Mouse (Mus musculus) embryo, embryonic 10 days (tissue): Measurements from ENCODE around the gene Wfdc2.
"Not testable (repeated sequence)": the region's sequence is repeated elsewhere in the genome, so short reads cannot be mapped to it uniquely, and the experiment has no call there.

ENCODE experiments used
- DNase-seq: peaks from one replicate; pipeline ENCODE4 v3.0.0-alpha.2; 2015; ENCODE audit warnings: low spot score

The Wfdc2 gene

DNA sequence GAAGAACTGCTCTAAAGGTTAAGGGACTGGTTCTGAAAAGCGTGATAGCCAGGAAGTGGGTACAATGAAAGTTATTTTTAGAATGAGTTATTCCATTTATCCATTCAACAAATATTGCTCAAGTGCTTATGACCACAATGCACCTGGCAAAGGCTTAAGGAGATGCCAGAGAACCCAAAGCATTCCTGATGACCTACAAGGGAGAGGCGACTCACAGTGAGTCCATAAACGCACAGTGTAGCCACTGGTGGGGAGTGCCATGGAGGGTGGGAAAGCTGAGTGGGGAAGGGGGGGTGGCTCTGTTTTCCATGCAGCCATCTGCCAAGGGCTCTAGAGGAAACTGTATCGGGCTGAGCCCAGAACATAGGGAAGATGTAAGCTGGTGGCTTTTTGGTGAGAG lies 12.9 kb upstream of the Wfdc2 start:
- no peak for DNase-seq

DNA sequence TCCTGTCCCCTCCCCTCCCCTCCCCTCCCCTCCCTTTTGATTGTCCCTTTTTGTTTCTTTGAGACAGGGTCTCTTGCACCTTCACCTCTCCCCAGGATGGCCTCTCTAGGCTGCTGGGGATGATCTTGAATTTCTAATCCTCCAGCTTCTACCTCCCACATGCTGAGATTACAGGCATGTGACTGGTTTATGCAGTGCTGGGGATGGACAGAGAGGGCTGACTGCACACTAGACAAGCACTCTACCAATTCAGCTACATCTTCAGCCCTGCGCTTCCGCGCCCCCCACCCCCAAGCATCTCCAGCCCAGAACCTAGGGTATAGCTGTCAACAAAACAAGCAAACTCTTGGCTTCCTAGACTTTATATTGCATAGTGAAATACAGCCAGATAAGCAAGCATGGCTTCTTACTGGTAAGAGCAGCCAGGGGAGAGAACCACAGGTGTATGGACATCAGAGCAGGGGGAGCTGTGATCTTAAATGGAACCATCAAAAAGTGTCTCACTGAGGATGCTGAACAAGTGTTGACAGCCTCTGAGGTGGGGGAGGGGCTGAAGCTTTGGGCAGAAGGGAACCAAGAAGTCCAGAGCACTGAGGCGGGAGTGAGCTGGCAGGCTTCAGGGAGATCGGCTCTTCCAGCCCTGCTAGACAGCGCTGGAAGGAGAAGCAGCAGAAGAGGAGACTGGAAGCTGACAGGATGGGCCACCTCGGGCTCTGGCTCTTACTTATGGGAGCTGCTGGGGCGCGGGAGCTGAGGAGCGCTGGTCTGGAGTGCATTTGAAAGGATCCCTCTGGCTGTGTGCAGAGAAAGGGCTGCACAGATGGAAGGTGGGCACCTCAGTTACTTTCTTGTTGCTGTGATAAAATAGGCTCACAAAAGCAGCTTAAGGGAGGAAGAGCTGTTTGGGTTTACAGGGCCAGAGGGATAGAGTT lies 12.0 kb upstream of the Wfdc2 start:
- DNase-seq, result peak; percentile 6

DNA sequence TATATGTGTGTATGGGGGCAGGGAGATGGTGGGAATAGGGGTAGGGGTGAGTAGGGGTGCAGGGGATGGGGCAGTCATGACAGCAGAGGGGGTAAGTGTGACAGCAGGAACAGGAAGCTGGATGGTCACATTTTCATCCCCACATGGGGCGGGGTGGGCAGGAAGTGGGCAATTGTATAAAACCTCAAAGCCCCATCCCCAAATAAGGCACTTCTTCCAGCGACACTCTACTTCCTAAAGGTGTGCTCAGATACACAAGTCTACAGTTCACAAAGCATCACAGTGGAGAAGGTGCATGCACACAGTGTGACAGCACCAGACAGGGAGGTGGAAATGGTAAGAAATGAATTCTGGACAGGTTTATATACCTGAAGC lies 11.3 kb upstream of the Wfdc2 start:
- DNase-seq, result no peak

DNA sequence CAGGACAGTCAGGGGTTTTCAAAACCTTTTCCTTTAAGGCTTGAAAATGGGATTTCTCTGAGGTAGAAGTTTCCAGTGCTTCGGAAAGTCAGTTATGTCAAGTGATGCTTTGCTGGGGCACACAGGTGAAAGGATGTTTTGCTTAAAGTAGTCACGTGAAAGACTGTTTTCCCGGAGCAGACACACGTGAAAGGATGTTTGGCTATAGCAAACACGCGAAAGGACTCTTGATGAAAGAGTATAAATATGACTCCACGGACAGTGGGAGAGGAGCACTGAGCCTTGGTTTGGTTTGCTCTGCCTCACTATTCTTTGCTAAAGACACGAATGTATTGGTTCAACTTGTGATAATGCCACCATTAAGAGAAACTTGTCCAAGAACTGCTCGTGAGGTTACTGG lies 10.7 kb upstream of the Wfdc2 start:
- DNase-seq, result no peak

DNA sequence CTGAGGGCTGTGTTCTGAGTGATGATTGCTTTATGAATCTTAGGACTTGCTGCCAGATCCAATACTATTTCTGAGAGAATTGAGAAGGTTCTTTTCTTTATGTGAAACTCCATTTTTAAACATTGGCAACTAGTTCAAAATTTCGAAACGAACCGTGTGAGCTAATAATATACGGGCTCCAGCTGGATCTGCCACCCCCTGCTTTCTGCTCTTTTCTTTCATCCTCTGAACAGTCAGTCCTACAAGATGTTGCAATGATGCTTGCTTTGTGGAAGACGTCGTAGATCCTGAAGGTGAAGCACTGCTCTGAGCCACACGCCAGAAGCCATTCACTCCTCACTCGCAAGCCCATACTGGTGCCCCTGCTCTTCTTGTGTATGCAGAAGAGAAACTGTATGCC lies 3.8 kb upstream of the Wfdc2 start:
- DNase-seq, result no peak

DNA sequence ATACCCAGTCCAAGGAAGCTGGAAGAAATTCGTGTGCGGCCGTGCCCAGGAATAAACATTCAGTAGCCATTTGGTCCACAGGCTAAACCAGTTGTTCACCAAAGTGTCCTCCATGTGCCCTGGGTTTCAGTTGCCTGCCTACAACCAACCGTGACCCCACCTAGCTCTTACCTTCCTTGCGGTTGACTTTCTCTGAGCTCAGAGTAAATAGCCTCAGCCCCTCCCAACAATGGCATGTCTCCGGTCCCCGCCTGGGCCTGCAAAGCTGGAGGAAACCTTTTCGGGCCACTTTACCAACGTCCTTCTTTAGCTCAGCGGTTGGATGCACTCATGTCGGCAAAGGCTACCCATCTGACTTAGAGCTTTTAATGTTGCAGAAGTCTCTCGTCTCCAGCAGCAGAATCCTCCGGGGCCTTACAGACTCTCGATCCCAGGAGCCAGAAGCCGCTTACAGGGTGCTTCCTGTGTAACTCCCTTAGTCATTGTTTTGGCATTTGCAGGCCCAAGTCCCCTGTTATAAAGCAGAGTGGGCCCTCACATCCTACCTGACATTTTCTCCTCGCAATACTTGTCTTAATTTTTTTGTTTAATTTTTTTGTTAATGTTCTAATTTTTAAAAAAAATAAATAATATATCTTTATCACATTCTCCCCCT lies 3.1 kb upstream of the Wfdc2 start:
- DNase-seq, result no peak

DNA sequence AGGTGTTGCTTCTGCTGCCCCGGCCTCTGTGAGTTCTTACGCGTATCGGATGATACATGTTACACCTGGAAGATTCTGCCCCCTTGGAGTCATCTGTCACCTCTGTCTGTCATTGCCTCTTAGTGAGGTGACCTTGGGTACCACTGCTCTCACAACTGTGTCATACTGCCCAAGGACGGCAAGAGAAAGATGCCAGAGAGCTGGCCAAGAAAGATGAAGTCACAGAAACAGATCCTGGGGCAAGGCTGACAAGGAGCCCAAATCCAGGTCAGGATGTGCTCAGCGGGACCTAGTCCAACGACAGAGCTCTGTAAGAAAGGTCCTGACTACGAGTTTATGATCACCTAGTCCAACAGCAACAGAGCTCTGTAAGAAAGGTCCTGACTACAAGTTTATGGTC lies 2.1 kb upstream of the Wfdc2 start:
- no peak for DNase-seq

DNA sequence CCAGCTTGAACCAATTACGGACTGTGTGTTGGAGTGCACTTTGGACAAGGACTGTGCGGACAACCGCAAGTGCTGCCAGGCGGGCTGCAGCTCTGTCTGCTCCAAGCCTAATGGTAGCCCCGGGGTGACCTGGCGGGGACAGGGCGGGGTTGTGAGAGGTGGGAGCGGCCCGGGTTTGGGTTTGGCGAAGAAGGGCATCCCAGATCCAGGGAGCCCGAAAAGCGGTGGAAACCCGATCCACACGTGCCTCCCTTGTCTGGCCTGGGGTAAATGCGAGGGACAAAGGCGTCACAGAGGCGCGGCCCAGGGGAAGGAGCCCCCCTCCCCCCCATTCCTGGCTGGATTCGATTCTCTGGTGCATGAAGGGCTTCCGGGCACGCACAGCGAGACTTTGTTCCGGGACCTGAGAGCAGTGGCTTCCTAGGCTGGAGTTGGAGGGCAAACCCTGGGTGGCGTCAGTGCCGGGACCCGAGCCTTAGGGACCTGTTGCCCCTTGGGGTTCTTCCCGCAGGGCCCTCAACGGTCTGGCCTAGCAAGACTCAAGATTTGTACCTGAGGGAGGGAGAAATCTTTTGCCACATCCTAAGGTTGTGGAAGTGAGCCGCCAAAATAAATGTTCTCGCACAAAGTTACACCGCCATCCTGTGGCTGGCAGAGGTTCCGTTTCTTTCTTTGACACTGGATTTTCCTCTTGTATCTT lies 1.3 kb downstream of the Wfdc2 start:
- peak; percentile 77 for DNase-seq

DNA sequence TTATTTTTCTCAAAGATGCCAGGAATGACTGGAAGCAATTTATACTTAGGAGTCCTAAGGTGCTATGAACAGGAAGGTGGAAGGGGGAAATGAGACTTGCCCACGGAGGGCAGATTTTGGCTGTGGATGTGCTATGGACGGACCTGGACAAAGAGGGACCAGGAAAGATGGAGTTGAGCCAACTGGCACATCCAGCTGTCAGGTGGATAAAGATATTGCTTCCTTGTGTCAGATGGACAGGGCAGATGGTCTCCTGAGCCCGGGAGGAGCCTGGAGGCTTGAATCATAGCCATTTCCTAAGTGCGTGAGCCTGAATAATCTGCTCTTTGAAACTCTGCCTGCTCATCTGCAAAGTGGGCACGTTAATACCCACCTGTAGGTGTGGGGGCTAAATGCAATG lies 2.1 kb downstream of the Wfdc2 start:
- DNase-seq, result no peak

DNA sequence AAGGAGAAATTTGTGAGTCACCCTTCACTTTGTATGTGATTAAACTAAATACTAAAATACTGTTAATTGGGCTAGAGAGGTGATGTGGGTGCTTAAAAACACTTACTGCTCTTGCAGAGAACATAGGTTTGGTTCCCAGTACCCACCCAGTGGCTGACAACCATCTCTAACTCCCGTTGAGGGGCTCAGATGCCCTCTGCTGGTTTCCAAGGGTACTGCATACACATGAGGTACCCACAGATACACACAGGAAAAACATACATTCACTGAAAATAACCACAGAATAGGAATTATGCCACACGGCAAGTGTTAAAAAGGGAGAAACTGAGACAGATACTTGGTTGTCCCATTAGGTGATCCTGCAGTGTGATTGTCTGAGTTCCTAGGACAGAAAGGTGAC lies 4.8 kb downstream of the Wfdc2 start:
- no peak for DNase-seq

DNA sequence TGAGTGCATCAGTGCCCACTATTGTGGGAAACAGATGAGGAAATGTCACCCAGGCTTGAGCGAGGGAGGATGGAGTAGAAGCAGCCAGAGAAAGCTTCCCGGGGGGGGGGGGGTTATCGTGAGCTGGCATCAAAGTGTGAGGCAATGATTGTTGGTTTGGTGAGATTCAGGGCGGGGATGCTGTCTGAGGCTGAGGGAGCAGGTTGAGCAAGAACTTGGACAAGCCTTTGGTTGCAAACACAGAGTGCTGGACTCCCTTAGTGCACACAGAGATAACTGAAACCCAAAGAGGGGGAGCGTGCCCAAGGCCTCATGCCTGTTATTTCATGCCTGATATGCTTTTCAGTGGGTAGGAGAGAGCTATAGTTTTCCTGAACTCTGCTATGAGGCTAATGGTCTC lies 5.2 kb downstream of the Wfdc2 start:
- DNase-seq, result no peak

DNA sequence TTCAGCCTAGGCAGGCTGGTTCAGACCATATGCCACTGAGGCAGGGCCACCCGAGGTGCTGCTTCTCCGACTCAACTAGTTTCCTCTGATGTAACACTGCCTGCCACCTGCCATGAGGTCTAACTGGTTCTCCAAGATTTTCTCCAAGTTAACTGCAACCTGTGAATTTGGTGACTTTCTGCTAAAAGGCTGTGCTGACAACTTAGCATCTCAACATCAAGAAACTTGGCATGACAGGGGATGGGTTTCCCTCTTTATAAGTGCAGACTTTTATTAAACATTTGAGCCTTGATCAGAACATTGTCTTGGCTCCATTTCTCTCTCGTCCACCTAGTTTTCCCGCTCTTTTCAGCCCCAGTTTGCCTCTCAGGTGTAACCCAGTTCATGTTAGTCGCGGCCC lies 11.1 kb downstream of the Wfdc2 start, which contains the start of gene Spint3:
Gene Spint3 (minus strand): TSS at position 101 of the 400 bp plus-strand sequence.
- not testable (repeated sequence) for DNase-seq

DNA sequence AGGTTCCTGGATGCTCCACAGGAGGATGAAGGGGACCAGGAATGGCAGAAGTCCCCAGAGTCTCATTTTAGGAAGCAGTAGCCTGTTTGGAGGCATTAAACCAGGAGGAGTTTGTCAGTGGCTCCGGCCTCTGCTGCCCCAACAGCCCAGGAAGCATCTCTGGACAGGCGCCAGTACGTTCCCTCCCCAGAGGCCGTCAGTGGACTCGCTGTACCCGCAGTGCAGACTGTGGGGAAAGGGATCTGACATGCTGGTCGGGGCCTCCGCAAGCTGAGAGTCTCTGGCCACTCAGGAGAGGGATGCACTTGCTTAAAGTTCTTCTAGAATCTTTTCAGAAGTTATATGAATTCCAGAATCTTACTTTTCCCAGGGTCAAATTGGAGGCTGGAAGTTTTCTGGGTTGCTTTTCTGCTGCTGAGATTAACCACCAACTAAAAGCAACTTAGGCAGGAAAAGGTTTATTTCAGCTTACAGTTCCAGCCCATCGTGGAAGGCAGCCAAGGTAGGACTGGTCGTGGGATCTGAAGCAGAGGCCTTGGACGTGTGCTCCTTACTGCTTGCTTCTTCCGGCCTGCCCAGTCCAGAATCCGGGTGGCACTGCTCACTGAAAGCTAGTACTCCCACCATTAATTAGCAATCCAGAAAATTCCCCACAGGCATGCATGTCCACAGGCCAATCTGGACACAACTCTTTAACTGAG lies 23.0 kb downstream of the Wfdc2 start, which contains the start of gene Wfdc6a:
Gene Wfdc6a (minus strand): TSS at position 423 of the 701 bp plus-strand sequence.
- not testable (repeated sequence) for DNase-seq

DNA sequence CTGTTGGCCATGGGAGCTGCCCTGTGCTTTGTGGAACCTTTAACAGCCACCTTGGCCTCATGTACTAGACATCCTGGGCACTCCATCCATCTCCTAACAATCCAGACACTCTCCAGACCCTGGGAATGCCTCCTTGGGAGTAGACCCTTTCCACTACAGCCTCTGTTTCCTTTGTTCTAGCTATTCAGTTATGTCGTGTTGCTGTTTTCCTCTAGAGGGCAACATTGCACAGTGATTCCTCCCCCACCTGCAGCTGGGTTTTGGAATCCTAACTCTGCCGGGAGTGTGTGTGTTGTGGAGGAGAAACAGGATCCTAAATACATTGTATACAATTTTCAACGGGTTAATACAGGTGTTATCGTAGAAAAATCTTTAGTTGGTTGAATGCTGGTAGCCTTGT lies 29.8 kb downstream of the Wfdc2 start:
- DNase-seq, result peak; percentile 81

DNA sequence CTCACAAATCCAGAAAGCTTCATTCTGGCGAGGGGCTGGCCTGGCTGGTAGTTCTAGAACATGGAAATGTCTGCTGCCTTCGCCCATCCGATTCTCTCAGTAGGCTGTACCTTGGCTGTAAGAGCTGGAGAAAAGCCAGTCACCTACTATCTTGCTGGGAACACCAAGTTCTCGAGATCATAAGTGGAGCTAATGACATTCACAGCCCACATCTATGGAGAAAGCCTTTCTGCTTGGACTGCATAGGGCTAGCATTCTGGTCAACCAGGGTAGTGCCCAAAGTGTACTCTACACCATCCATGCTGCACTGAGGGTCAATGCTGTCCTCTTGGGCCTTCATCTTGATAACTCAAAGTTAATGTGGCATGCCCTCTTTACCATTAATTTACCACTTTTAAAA lies 31.3 kb downstream of the Wfdc2 start, which contains the start of gene Eppin:
Gene Eppin (minus strand): TSS at position 101 of the 400 bp plus-strand sequence.
- no peak for DNase-seq

DNA sequence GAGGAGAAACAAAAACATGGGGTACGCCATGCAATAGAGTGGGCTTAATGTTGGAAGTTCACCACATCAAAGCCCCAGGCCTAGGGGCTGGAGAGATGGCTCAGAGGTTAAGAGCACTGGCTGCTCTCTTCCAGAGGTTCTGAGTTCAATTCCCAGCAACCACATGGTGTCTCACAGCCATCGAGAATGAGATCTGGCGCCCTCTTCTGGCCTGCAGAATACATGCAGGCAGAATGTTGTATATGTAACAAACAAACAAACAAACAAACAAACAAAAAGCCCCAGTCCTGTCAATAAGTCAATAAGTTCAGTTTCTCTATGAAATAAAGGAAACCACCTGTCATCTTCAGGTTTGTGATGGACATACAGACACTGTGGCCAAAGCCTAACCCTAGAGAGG lies 38.0 kb downstream of the Wfdc2 start:
- DNase-seq, result no peak

DNA sequence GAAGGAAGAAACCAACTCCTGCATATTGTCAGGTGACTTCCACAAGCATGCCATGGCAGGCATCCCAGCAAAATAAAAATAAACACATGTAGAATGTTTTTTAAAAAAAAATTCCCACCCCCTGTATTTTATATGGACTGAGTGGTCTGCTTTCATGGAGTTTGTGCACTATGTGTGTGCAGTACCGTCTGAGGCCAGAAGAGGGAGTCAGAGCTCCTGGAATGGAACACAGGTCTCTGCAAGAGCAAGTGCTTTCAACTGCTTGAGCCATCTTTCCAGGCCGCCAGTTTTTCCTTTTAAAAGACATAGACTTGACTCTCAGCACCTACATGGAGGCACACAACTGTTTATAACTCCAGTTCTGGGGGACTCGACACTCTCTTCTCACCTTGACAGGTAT lies 41.3 kb downstream of the Wfdc2 start:
- DNase-seq, result no peak

DNA sequence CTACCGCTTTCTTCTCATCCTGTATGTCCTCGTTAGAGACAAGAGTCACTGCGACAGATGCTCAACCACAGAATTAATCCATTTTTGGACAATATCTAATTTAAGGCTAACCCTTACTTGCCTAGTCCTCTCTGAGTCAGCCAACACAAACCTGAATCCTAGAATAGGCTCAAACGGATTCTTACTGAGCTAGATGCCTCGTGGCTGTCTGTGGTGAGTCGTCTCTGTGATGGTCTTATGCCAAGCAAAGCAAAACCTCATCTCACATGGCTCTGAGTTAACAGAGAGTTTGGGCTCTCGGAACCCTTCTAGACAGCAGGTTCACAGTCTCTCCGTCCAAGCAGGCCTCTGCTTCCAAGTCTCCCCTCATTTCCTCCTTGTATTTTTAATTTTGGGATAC lies 42.2 kb downstream of the Wfdc2 start:
- DNase-seq, result no peak

DNA sequence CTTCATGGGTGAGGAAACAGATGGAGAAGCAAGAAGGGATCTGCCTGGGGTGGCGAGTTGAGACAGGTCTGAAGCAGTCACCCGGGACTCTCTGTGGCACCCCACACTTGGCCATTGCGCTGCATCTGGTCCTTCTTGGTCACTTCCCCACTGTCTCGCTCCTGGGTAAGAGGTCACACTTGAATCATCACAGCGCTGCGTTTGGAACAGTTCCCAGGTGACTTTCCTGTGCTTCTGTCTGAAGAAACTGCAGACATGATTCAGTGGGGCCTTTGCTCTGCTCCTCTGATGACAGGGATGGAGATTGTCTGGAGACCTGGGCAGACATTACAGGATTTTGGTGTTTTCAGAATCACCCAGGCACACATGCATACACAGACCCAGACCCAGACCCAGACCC lies 46.6 kb downstream of the Wfdc2 start:
- no peak for DNase-seq

DNA sequence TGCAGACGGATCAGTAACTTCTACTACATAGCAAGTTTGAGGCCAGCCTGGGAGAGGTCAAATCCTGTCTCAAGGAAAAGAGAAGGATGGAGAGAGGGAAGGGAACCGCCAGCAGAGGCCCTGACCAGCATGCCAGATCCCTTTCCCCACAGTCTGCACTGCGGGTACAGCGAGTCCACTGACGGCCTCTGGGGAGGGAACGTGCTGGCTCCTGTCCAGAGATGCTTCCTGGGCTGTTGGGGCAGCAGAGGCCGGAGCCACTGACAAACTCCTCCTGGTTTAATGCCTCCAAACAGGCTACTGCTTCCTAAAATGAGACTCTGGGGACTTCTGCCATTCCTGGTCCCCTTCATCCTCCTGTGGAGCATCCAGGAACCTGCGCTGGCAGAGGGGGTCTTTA lies 51.3 kb downstream of the Wfdc2 start, which contains the start of the genes Wfdc6b and Wfdc8:
Gene Wfdc6b (plus strand): TSS at position 52 of the 400 bp plus-strand sequence.
Gene Wfdc8 (minus strand): TSS at position 156 of the 400 bp plus-strand sequence.
- not testable (repeated sequence) for DNase-seq

DNA sequence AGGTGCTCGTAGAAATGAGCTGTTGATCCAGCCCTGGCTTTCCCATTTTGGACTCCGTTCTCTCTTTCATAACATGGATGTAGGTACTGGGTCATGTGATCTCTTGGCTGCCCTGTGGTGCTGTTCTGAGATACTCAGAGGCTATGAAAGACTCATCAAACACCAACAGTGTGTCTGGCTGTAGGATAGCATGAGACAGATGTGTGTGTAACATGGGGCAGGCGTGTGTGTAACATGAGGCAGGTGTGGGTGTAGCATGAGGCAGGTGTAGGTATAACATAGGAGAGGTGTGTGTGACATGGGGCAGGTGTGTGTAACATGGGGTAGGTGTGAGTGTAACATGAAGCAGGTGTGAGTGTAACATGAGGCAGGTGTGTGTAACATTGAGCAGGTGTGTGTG lies 53.2 kb downstream of the Wfdc2 start:
- no peak for DNase-seq
